Mouse (Mus musculus) thymus, adult 2 months (tissue): ENCODE measurements around the gene Ccnl2.

Experiments
- CTCF ChIP-seq: fragments of 200-500 bp; IDR thresholded peaks from 2 replicates; pipeline ENCODE4 v1.5.1; 2012; ENCODE audit warnings: mild to moderate bottlenecking, control low read depth, low read length, moderate library complexity, borderline replicate concordance; ENCODE audit not compliant: control insufficient read depth, poor library complexity, insufficient read depth; ENCODE audit errors: extremely low read depth
- POLR2A ChIP-seq: fragments of 200-500 bp; IDR thresholded peaks from 2 replicates; pipeline ENCODE4 v1.6.1; 2012; ENCODE audit warnings: mild to moderate bottlenecking, low read length, control low read depth, moderate library complexity; ENCODE audit not compliant: control insufficient read depth, poor library complexity, insufficient read depth; ENCODE audit errors: extremely low read depth

- no peak for TF ChIP-seq CTCF
- TF ChIP-seq POLR2A, result no peak
Measured at GRCm38 (mm10) chr4:155849391-155849790, 37.1 kb downstream of the Ccnl2 start.
